Mouse (Mus musculus): ENCODE measurements at regions not wholly inside any gene's neighbourhood (a gene's known extent, or its start where the extent isn't known, plus 50 kb on each side); places are given as distances from the start of the nearest gene placed in this dataset.
A peak's percentile ranks its signal among the peaks of the same experiment; 100 is the strongest.

- peak; percentile 44 for DNase-seq (ENCODE audit: low read depth, low spot score)
Measured at GRCm38 (mm10) chr19:21913005-21913670, 135.0 kb downstream of the Cemip2 start.

GRCm38 (mm10) chr19:21913748-21914611 is 135.8 kb downstream of the Cemip2 start:
- DNase-seq (ENCODE audit: low read depth, low spot score), result no peak

GRCm38 (mm10) chr19:21914658-21915057 is 136.5 kb downstream of the Cemip2 start:
- no peak for DNase-seq (ENCODE audit: low read depth, low spot score)

GRCm38 (mm10) chr19:21918113-21918512 is 140.0 kb downstream of the Cemip2 start:
- DNase-seq (ENCODE audit: low read depth, low spot score), result no peak

- DNase-seq (ENCODE audit: low read depth, low spot score), result no peak
Measured at GRCm38 (mm10) chr19:21919074-21919473, 140.9 kb downstream of the Cemip2 start.

- DNase-seq (ENCODE audit: low read depth, low spot score), result no peak
Measured at GRCm38 (mm10) chr19:21940114-21940513, 162.0 kb downstream of the Cemip2 start.

GRCm38 (mm10) chr19:21941720-21942119 is 163.6 kb downstream of the Cemip2 start:
- DNase-seq (ENCODE audit: low read depth, low spot score), result no peak

GRCm38 (mm10) chr19:21942286-21942685 is 164.1 kb downstream of the Cemip2 start:
- no peak for DNase-seq (ENCODE audit: low read depth, low spot score)

GRCm38 (mm10) chr19:21943407-21943806 is 165.3 kb downstream of the Cemip2 start:
- DNase-seq (ENCODE audit: low read depth, low spot score), result no peak

GRCm38 (mm10) chr19:21946262-21946922 is 168.2 kb downstream of the Cemip2 start:
- no peak for DNase-seq (ENCODE audit: low read depth, low spot score)

GRCm38 (mm10) chr19:21948030-21948429 is 169.9 kb downstream of the Cemip2 start:
- no peak for DNase-seq (ENCODE audit: low read depth, low spot score)

GRCm38 (mm10) chr19:21962635-21963034 is 176.2 kb upstream of the Trpm3 start:
- no peak for DNase-seq (ENCODE audit: low read depth, low spot score)

- no peak for DNase-seq (ENCODE audit: low read depth, low spot score)
Measured at GRCm38 (mm10) chr19:21989857-21990256, 149.0 kb upstream of the Trpm3 start.

GRCm38 (mm10) chr19:21990970-21991369 is 147.9 kb upstream of the Trpm3 start:
- peak; percentile 73 for DNase-seq (ENCODE audit: low read depth, low spot score)

- no peak for DNase-seq (ENCODE audit: low read depth, low spot score)
Measured at GRCm38 (mm10) chr19:21991413-21991812, 147.4 kb upstream of the Trpm3 start.

- DNase-seq (ENCODE audit: low read depth, low spot score), result no peak
Measured at GRCm38 (mm10) chr19:21999621-22000020, 139.2 kb upstream of the Trpm3 start.

GRCm38 (mm10) chr19:22008053-22008935 is 130.6 kb upstream of the Trpm3 start:
- DNase-seq (ENCODE audit: low read depth, low spot score), result no peak

- no peak for DNase-seq (ENCODE audit: low read depth, low spot score)
Measured at GRCm38 (mm10) chr19:22010239-22010638, 128.6 kb upstream of the Trpm3 start.

- DNase-seq (ENCODE audit: low read depth, low spot score), result no peak
Measured at GRCm38 (mm10) chr19:22015854-22016610, 122.8 kb upstream of the Trpm3 start.

- no peak for DNase-seq (ENCODE audit: low read depth, low spot score)
Measured at GRCm38 (mm10) chr19:22017425-22017824, 121.4 kb upstream of the Trpm3 start.

GRCm38 (mm10) chr19:22027577-22027976 is 111.3 kb upstream of the Trpm3 start:
- DNase-seq (ENCODE audit: low read depth, low spot score), result no peak
